Mouse (Mus musculus) kidney, embryonic 15.5 days (tissue): ENCODE results near the gene Lix1l. TPM values are rescaled to one million over a fixed set of nuclear protein-coding genes. Genes with fewer than 3 reads are reported as not detected.

ENCODE experiments used
- ATAC-seq: fragments of 200-750 bp; cut with Nextera tagmentation; replicated peaks from 2 replicates; pipeline ENCODE4 v1.8.0; 2017; ENCODE audit warnings: moderate TSS enrichment; ENCODE audit not compliant: low FRiP score
- H3K27ac ChIP-seq: fragments of 300-500 bp; sonication (generic); 2 replicates; pipeline ENCODE4 v1.5.1; 2015; ENCODE audit warnings: mild to moderate bottlenecking, inconsistent platforms
- H3K27me3 ChIP-seq: fragments of 300-500 bp; sonication (generic); 2 replicates; pipeline ENCODE4 v1.6.1; 2015; ENCODE audit warnings: inconsistent platforms
- H3K36me3 ChIP-seq: fragments of 300-500 bp; sonication (generic); 2 replicates; pipeline ENCODE4 v1.6.1; 2015; ENCODE audit warnings: inconsistent platforms
- H3K4me1 ChIP-seq: fragments of 300-500 bp; sonication (generic); 2 replicates; pipeline ENCODE4 v1.6.1; 2015; ENCODE audit warnings: inconsistent platforms
- H3K4me2 ChIP-seq: fragments of 300-500 bp; sonication (generic); 2 replicates; pipeline ENCODE4 v1.6.1; 2015; ENCODE audit warnings: moderate library complexity, mild to moderate bottlenecking, inconsistent platforms
- H3K4me3 ChIP-seq: fragments of 300-500 bp; sonication (generic); replicated peaks from 2 replicates; pipeline ENCODE4 v1.5.1; 2015; ENCODE audit warnings: mild to moderate bottlenecking, inconsistent platforms
- H3K9ac ChIP-seq: fragments of 300-500 bp; sonication (generic); 2 replicates; pipeline ENCODE4 v1.6.1; 2015; ENCODE audit warnings: mild to moderate bottlenecking, inconsistent platforms
- H3K9me3 ChIP-seq: fragments of 300-500 bp; sonication (generic); replicated peaks from 2 replicates; pipeline ENCODE4 v1.6.1; 2016; ENCODE audit warnings: inconsistent platforms
- WGBS: fragments of 180-500 bp; shearing (Covaris S2); methylation state at CpG from one replicate; pipeline ENCODE4 v1.1.7; 2015; ENCODE audit warnings: mixed read lengths; 5-methylcytosine and 5-hydroxymethylcytosine counted together
- polyA plus RNA-seq: library from polyadenylated mRNA; unstranded; fragments of >200 nt; fragmentation: Nextera tagmentation; extraction: Ambion mirVana; gene quantifications from 2 replicates; pipeline ENCODE4 v1.2.1, GENCODE M21; 2015

The Lix1l gene
- polyA plus RNA-seq, 1 experiment from 2014 or later: 6.5 TPM

DNA sequence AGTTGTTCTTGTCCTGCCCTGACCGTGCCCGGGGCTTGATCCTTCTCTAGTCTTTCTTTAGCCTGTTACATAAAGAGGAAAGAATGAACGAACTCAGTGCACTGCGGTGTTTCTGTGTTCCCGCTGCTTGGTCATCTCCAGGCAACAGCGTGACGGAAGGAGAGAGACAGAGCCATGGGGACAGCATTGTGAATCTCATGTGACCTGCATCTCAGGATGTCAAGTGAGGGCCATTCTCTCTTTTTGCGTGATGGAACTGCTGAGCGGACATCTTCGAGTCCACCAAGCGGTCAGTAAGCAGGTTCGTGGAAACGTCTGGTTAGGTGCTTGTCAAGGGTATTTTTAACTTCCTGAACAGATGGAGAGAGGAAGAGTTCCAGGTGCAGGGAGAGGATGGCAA, 31.4 kb upstream of the Lix1l start:
- ATAC-seq: no peak
- no peaks in the 10 kb centered on the region for H3K9me3 ChIP-seq
- H3K4me2 ChIP-seq: no peak overlapping the region
- WGBS: 94% methylated on average over 13 of the region's 13 CpGs
- peak overlapping the region; percentile 3; the same call in 1 of the 2 replicates for H3K27ac ChIP-seq
- no peak overlapping the region for H3K4me3 ChIP-seq
- H3K4me1 ChIP-seq: peaks cover 46% of the 10 kb centered on the region
- H3K27me3 ChIP-seq: no peaks in the 10 kb centered on the region
- no peak overlapping the region for H3K9ac ChIP-seq
- H3K36me3 ChIP-seq: no peaks in the 10 kb centered on the region

DNA sequence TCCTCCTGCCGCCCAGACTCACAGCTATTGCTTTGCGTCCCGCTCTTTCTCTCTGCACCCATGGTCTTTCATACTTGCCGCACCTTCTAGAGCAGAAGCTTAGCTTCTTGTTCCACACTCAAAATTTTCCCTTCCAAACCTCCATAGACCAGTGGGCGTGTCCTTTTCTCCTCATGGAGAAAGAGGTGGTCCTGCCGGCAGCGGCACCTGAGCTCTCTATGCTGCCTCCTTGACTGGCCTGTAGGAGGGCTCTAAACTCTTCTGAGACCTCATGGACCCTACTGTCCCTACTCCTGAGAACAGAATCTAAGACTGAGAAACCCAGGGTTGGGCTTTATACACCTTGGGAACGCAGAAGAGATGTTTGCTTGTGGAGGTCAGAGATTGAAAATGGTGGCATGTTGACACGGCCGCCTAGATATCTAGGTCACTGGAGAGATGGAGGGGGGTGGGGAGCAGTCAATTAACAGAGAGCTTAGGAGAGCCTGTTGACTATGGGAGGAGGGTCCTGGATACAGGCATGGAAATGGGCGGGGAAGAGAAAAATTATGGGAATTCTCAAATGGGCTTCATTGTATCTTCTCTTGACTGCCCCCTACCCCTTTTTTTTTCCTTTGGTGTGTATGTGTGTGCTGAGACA, 30.9 kb upstream of the Lix1l start:
- WGBS: 87% methylated on average over 11 of the region's 11 CpGs
- Histone ChIP-seq H3K27ac (peak overlapping the region; percentile 66; the same call in 1 of the 2 replicates), H3K4me3 (no peak overlapping the region), H3K4me1 (peaks cover 42% of the 10 kb centered on the region), H3K9me3 (no peaks in the 10 kb centered on the region), H3K4me2 (no peak overlapping the region), H3K36me3 (no peaks in the 10 kb centered on the region), H3K27me3 (no peaks in the 10 kb centered on the region), H3K9ac (no peak overlapping the region)
- no peak for ATAC-seq

DNA sequence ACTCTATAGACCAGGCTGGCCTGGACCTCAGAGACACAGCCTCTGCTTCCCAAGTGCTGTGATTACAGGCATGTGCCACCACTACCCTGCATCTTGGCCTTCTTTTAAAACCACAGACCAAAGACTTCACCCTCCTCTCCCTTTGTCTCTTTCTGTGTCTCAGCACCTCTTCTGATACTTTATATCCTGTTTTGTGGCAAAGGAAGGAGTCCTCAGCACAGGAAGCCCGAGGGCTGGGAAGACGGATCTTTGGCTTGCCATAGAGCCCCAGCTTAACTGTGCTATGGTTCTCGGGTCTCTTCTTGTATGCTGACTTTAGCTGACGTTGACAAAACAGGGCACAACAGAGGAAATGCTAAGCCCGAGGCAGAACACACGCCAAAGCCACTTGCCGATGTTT, 30.3 kb upstream of the Lix1l start:
- WGBS: 75% methylated on average over 7 of the region's 7 CpGs
- Histone ChIP-seq H3K9me3 (no peaks in the 10 kb centered on the region), H3K36me3 (no peaks in the 10 kb centered on the region), H3K4me1 (peaks cover 44% of the 10 kb centered on the region), H3K9ac (no peak overlapping the region), H3K4me3 (no peak overlapping the region), H3K4me2 (no peak overlapping the region), H3K27me3 (no peaks in the 10 kb centered on the region), H3K27ac (peak overlapping the region; percentile 66)
- ATAC-seq: no peak

DNA sequence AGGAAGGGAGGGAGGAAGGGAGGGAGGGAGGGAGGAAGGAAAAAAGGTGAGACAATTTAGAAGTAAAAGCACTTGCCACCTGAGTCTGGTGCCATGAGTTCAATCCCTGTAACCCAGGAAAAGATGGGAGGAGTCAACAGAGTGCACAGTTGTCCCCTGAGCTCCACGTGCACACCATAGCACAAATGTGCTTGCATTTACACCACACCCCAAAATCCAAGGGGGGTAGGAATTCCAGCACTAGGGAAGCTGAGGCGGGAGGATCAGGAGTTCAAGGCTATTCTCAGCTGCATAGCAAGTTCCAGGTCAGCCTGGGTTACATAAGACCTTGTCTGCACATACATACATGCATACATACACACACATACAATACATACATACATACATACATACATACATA, 29.6 kb upstream of the Lix1l start:
- Histone ChIP-seq H3K9ac (no peak overlapping the region), H3K27me3 (no peaks in the 10 kb centered on the region), H3K27ac (peak overlapping the region; percentile 72; the same call in 1 of the 2 replicates), H3K36me3 (no peaks in the 10 kb centered on the region), H3K9me3 (no peaks in the 10 kb centered on the region), H3K4me3 (no peak overlapping the region), H3K4me2 (no peak overlapping the region), H3K4me1 (peaks cover 49% of the 10 kb centered on the region)
- no peak for ATAC-seq
- WGBS: 77% methylated on average over 2 of the region's 2 CpGs

DNA sequence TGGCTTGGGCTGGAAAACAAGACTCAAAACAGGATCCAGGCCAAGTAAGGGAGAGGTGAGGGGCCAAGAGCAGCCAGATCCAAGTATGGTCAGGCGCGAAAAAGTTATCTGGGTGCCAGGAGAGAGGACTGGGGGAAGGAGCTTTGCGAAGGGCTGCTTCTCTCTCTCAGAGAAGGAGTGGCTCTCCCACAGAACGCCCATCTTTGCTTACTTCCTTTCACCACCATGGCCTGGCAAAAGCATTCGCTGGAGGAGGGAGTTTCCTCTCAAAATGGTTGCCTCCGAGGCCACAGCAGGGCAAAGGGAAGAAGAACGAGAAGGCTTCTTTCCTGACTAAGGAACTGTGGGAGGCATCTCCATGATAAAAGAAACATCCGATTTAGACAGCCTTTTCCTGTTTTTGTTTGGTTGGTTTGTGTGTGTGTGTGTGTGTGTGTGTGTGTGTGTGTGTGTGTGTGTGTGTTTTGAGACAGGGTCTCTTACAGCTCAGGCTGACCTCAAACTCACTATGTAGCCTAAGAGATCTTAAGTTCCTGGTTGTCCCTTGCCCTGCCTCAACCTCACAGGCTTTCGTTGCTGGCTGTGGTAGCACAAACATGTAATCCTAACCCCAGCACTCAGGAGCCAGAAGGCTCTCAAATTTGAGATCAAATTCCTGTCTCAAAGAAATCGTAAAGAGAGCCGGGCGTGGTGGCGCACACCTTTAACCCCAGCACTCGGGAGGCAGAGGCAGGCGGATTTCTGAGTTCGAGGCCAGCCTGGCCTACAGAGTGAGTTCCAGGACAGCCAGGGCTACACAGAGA, 28.9 kb upstream of the Lix1l start:
- Histone ChIP-seq H3K4me3 (no peak overlapping the region), H3K4me2 (no peak overlapping the region), H3K4me1 (peaks cover 49% of the 10 kb centered on the region), H3K27ac (peak overlapping the region; percentile 72), H3K9ac (no peak overlapping the region), H3K9me3 (no peaks in the 10 kb centered on the region), H3K36me3 (no peaks in the 10 kb centered on the region), H3K27me3 (no peaks in the 10 kb centered on the region)
- 72% methylated on average over 16 of the region's 16 CpGs for WGBS
- ATAC-seq: no peak

DNA sequence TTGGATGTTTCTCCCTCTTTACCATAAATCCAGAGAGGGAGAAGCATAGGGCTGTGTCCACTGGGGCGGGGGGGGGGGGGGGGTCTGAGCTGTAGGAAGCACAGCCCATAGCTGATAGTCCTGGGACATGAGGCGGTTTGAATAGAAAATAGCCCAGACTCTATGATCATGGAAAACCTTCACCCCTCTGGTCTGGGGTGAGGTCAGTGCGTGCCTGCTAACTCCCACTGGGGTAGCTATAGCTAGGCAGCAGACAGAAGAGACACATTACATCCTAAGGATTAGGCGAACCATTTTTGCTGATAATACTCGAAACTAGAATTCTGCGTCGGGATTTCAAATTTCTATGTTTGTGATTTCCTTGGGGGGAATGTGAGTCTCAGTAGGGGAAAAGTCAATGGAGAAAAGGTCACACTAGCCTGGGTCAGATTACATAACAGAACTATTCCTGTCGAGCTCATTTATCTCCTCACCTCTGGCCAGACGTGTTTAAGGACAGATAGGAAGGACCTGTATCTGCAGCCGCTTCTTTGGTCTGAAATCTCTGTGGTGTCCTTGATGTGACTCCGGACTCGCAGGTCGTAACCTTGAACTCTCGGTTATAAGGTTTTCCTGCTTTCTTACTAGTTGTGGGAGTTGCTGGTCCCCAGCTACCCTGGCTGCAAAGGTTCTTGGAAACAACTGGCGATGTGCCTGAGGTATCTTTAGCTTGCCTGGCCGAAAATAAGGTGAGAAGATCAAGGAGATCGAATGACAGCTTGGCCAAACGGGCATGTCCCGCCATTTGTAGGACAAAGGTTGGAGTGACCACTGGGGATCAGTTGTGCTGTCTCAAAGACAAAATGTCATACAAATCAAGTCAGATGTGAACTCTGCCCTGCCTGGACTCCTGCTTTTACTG, 27.1 kb upstream of the Lix1l start:
- Histone ChIP-seq H3K9ac (no peak overlapping the region), H3K4me3 (no peak overlapping the region), H3K4me2 (no peak overlapping the region), H3K27ac (no peak overlapping the region), H3K9me3 (no peaks in the 10 kb centered on the region), H3K4me1 (peaks cover 51% of the 10 kb centered on the region), H3K36me3 (no peaks in the 10 kb centered on the region), H3K27me3 (no peaks in the 10 kb centered on the region)
- 67% methylated on average over 19 of the region's 19 CpGs for WGBS
- ATAC-seq: no peak

DNA sequence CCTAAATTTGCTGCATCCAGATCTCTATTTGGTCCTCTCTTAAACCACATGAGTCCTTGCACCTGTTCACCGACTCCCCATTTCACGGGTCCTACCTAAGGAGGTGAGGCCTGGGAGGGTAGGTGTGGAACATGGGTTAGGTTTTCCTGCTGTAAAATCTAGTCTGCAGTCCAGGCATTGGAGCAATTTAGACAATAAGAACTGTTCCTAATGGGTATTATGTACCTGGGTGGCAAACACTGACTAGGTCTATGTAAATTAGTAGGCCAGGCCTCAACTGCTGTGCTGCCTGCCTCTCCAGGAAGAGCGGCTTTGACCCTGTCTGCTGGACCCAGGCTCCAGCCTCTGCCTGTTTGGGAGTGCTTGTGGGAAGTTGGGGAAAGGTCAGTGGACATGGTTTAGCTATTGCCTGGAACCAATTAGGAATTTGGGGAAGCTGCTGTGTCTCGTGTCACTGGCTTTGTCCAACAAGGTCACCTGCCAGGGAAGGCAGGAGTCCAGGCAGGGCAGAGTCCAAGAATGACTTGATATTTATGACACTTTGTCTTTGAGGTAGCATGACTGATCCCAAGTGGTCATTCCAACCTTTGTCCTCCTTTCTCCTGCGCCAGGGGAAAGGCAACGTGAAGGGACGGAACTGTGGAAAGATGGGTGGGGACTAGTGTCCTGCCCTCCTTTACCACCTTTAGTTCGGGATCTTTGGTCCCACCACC, 25.5 kb upstream of the Lix1l start:
- ATAC-seq: no peak
- no peak overlapping the region for H3K4me3 ChIP-seq
- peak overlapping the region; percentile 57 for H3K4me2 ChIP-seq
- H3K9ac ChIP-seq: no peak overlapping the region
- no peaks in the 10 kb centered on the region for H3K36me3 ChIP-seq
- no peaks in the 10 kb centered on the region for H3K27me3 ChIP-seq
- 83% methylated on average over 8 of the region's 8 CpGs for WGBS
- H3K27ac ChIP-seq: peak overlapping the region; percentile 98
- H3K9me3 ChIP-seq: no peaks in the 10 kb centered on the region
- peaks cover 52% of the 10 kb centered on the region for H3K4me1 ChIP-seq

DNA sequence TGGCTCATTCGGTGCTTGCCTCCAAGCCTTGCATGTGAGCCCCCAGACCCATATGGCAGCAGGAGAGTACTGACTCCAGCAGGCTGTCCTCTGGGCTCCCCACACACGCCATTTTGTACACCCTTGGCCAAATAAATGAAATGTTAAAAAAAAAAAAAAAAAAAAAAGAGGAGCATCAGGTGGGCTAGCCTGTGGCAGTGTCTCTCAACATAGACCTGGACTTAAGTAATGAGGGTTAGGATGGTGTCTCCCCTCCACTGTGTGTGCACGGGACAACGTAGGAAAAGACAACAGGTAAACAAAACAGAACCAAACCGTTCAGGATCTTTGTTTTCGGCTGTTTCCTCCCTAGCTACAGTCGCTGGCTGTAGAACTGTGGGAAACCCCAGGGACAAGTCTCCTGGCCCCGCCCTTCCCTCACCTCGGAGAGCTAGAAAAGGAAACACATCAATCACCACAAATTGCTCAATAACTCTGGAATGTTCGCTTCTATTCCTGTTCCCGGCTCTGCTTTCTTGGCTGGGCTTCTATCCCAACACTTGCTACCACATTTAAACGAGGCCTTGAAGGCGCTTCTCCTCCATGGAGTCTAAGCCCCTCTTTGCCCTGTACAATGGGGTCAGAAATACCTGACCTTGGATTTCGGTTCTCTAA, 24.8 kb upstream of the Lix1l start:
- H3K36me3 ChIP-seq: no peaks in the 10 kb centered on the region

DNA sequence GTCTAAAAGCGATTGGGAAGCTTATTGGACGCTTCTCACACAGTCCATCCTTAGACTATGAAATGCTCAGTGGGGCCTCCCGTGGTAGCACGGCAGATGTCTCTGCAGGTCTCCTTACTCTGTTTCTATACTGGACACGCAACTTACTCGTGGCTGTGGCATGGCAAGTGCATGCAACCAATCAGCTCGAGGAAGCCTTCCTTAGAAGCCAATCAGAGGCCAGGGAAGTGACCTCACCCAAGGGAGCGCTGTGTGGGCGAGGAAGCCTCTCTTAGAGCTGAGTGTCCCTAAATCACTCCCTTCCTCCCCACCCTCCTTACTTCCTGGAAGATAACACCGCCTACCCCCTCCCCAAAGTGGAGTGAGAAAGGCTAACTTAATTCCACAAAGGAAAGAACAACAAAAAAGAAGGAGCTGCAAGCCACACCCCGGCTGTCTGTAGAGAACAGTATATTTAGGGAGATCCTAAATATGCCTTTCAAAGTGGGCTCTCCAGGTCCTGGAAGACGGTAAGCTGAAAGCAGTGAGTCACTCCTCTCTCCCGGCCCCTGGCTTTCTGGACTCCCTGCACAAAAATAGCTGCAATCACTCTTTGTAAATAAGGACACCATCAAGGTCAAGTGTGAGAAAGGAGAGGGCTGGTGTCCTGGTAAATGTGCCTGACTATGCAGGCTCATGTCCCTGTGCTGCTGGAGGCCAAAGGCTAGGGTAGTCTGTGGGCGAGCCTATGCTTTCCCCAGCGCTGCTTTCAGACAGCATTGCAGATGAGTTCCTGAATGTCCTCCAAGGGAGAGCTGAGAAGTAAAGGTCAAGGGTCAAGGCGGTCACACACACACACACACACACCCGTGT, 24.0 kb upstream of the Lix1l start, which contains the start of gene Gm16253:
TSS of gene Gm16253 (plus strand) at position 295 of the 852 bp plus-strand sequence.
- Histone ChIP-seq H3K9me3 (no peaks in the 10 kb centered on the region), H3K9ac (peak within 1 kb of the TSS; percentile 29; the same call in 1 of the 2 replicates), H3K4me3 (peak within 1 kb of the TSS; percentile 29), H3K4me1 (peaks cover 56% of the 10 kb centered on the region), H3K27me3 (peaks cover 5% of the 10 kb centered on the region; the same call in 1 of the 2 replicates), H3K27ac (peak within 1 kb of the TSS; percentile 98), H3K4me2 (peak within 1 kb of the TSS; percentile 57), H3K36me3 (no peaks in the 10 kb centered on the region)
- WGBS: 7% methylated on average over 17 of the region's 17 CpGs
- peak; percentile 94 for ATAC-seq

More for the DNA sequence above, 24.8 kb upstream of the Lix1l start:
- H3K9me3 ChIP-seq: no peaks in the 10 kb centered on the region
- peak overlapping the region; percentile 29 for H3K4me3 ChIP-seq
- 26% methylated on average over 14 of the region's 14 CpGs for WGBS
- ATAC-seq: peak; percentile 40
- H3K9ac ChIP-seq: 0 out of 2 replicates have a peak overlapping the region, but pooled peaks have one; percentile 15
- peaks cover 58% of the 10 kb centered on the region for H3K4me1 ChIP-seq
- peaks cover under 1% of the 10 kb centered on the region; the same call in 1 of the 2 replicates for H3K27me3 ChIP-seq
- H3K4me2 ChIP-seq: peak overlapping the region; percentile 57
- H3K27ac ChIP-seq: peak overlapping the region; percentile 98

DNA sequence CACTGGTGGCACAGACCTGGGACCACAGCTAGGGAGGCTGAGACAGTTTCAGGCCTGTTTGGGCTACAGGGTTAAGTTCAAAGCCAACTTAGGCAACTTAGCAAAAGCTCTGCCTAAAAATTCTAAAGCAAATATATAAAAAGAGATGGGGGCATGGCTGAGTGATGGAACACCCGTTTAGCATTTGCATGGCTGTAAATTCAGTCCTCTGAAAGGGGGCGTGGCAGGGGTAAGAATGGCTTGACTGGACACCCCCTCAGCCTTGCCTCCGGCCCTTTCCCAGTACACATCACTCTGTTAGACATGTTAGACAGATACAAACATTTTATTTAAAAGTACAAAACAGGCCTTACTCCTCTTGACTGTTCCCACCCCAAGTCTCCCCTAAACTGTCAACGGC, 23.4 kb upstream of the Lix1l start:
- no peaks in the 10 kb centered on the region for H3K9me3 ChIP-seq
- peaks cover 5% of the 10 kb centered on the region; the same call in 1 of the 2 replicates for H3K27me3 ChIP-seq
- peaks cover 55% of the 10 kb centered on the region for H3K4me1 ChIP-seq
- 48% methylated on average over 4 of the region's 4 CpGs for whole genome bisulfite sequencing
- no peak for ATAC-seq
- no peak overlapping the region for H3K4me3 ChIP-seq
- H3K27ac ChIP-seq: peak overlapping the region; percentile 98
- no peaks in the 10 kb centered on the region for H3K36me3 ChIP-seq
- H3K4me2 ChIP-seq: peak overlapping the region; percentile 57
- peak overlapping the region; percentile 29; the same call in 1 of the 2 replicates for H3K9ac ChIP-seq
